Mouse (Mus musculus): Measurements from ENCODE around the gene Svs1.
"Not testable (repeated sequence)": the region's sequence is repeated elsewhere in the genome, so short reads cannot be mapped to it uniquely, and the experiment has no call there.

Svs1 gene

GRCm38 (mm10) chr6:48986444-48986990, at the start of gene Svs1:
Gene Svs1 (plus strand): TSS chr6:48986861.
- DNase-seq (ENCODE audit: extremely low read depth, insufficient read length, low spot score): no peak

DNA sequence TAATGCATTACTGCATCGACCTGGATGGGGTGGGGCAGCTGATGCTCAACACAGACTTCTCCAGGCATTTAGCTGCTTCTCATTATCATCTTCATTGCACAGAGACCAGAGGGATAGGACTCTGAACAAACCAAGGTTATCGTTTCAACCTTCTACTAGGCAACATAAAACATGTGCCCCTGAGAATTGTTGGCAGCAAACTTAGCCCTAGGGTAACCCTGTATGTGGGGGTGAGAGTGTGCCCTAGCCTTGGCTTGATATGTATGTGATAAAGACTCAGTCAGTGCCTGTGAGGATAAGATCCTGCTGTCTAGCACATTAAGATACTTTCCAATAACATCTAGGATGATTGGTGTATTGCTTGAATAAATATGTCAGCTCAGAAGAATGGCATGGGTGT, 37.1 kb upstream of the Svs1 start:
- no peak for DNase-seq (ENCODE audit: extremely low read depth, insufficient read length, low spot score)

DNA sequence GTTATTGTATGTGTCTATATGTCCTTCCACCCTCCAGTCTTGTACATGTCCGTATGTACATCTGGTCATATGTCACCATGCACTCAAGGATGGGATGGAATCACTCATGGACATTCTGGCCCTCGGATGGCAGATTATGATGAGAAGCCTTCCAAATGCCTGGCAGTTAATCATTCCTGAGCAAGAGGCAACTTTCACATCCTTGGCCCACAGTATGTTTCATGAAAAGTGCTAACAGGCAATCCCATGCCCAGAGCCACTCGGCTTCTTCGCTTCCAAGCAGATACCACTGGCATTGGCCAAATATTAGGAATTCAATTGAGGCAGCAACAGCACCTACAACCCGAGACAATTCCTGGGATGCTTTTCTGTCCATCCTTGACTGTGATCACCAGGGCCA, 36.0 kb upstream of the Svs1 start:
- no peak for DNase-seq (ENCODE audit: extremely low read depth, insufficient read length, low spot score)

GRCm38 (mm10) chr6:48951630-48952029, 35.0 kb upstream of the Svs1 start:
- no peak for DNase-seq (ENCODE audit: extremely low read depth, insufficient read length, low spot score)

DNA sequence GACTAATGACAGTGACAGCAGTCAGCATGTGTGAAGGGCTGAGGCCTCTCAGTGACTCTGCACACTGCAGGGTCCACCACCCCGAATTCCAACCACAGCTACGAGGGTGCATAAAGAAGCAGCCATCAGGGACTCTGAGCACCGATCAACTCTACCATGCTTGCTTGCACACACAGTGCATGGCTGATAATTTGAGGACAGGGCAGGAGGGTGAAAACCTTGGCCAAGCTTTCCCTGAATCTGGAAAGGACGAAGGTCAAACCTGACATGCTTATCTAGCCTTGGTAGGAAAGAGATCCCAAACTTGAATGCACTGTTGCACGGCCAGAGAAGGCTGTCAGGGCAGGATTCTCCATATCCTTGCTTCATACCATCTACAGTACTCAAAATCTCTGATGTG, 33.4 kb upstream of the Svs1 start:
- DNase-seq (ENCODE audit: extremely low read depth, insufficient read length, low spot score): no peak

DNA sequence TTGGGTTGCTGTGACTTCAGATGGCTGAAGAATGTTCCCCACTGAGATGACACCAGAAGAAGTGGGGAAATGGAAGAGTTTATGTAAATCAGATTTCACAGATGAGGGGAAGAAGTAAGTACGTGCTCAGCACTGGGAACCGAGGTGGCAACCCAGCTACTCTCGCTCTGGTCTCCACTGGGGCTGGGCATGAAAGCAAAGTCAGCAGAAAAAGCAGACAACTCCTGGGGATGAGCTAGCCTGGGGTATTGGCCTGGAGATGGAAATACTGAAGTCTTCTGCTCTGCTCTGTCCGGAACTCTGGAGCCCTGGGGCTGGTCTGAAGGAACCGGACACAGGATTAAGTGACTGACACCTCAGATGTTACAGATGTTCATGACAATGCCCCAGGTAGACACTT, 32.5 kb upstream of the Svs1 start:
- no peak for DNase-seq (ENCODE audit: extremely low read depth, insufficient read length, low spot score)

DNA sequence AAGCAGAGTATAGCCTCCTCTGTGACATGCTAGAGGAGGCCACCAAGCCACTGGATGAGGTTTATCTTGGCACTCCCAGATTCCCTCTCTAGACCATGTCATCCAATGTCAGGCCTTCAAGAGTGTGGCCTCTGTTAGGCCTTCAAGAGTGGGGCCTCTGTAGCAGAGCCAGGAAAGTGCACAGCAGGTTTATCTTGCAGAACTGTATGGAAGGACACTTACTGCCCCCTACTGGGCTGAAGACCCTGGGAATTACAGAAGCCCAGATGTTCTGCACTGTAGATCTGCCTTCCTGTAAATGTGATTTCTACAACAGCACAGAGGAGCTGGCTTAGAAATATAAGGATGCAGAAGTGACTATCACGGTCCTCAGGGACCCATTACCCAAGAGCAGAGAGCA, 31.7 kb upstream of the Svs1 start:
- no peak for DNase-seq (ENCODE audit: extremely low read depth, insufficient read length, low spot score)

DNA sequence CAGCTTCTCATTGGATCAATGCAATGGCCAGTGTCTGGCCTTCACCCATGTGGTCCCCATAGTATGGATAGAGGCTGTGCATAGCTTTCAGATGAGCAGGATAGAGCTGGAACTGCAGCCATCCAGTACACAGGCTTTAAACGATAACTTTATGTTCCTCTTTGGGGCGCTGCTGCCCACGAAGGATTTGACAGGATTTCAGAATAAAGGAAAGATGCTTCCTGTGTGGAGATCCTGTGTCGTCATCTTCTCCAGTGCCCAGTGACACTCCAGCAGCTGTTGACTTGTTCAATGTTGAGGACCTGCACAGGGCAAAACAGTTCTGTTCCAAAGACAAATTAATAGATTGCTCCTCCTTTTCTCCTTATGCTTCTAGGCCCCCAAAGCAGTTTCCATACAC, 29.9 kb upstream of the Svs1 start:
- DNase-seq (ENCODE audit: extremely low read depth, insufficient read length, low spot score): no peak

DNA sequence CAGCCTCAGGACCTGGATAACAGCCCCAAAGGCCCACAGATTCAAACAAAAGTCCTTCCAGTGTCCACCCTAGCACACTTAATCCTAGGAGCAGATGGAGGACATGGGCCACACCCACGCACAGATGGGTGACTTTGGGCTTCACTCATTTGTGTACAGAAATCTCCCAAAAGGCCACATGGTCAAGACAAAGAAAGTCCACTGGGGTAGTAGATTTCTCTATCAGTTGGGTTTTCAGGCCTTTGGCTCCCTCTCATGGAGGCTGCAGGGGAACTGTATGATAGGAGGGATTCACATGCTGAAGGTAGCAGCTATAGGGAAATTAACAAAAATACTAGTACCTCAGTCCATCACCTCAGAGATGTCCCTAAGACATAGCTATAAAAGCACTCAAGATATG, 28.6 kb upstream of the Svs1 start:
- DNase-seq (ENCODE audit: extremely low read depth, insufficient read length, low spot score): no peak

- DNase-seq (ENCODE audit: extremely low read depth, insufficient read length, low spot score): not testable (repeated sequence)
These were observed 27.5 kb upstream of the Svs1 start for GRCm38 (mm10) chr6:48959151-48959550.

- DNase-seq (ENCODE audit: extremely low read depth, insufficient read length, low spot score): not testable (repeated sequence)
These were observed 20.0 kb upstream of the Svs1 start for GRCm38 (mm10) chr6:48966696-48967095.

GRCm38 (mm10) chr6:48967868-48968267, 18.8 kb upstream of the Svs1 start:
- DNase-seq (ENCODE audit: extremely low read depth, insufficient read length, low spot score): no peak

- DNase-seq (ENCODE audit: extremely low read depth, insufficient read length, low spot score): no peak
These were observed 12.0 kb upstream of the Svs1 start, which contains the start of gene Doxl2 for GRCm38 (mm10) chr6:48974663-48975062. Gene Doxl2 (plus strand): TSS chr6:48974963.

DNA sequence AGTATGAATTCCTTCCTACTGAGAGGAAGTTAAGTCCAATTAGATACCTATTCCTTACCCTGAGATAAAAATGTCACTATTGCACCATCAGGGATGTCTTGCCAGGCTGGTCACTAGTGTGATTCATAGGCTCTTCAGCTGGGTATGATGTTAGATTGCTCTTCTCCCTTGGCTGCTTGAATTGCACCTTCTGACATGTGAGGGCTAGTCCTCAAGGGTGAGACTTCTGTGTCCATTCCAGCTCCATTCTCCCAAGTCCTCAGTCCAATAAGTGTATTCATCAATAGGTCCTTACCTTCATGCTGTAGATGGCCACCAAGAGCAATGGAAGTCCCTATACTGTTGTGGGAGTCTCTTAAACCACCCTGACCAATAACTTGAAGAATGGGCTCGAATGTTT, 7.0 kb upstream of the Svs1 start:
- no peak for DNase-seq (ENCODE audit: extremely low read depth, insufficient read length, low spot score)

- DNase-seq (ENCODE audit: extremely low read depth, insufficient read length, low spot score): no peak
These were observed 4.4 kb upstream of the Svs1 start for GRCm38 (mm10) chr6:48982305-48982704.

DNA sequence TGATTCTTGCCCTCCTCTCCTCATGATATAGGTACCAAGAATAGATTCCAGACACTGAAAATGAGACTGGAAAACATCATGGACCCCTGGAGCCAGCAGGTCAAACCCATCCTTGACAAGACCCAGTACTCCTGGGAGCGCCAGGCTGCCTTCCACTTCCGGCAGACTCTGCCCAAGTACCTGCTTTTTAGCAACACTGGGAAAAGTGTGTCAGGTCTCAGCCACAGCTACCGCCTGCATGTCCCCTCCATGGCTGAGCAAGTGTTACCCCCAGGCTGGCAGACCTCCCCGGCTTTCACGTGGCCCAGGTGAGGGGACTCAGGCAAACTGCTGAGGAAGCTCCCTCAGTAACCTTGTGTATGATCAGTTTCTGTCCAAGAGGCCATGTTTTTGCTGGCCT, 3.3 kb downstream of the Svs1 start:
- no peak for DNase-seq (ENCODE audit: extremely low read depth, insufficient read length, low spot score)

- DNase-seq (ENCODE audit: extremely low read depth, insufficient read length, low spot score): no peak
These were observed 5.3 kb downstream of the Svs1 start for GRCm38 (mm10) chr6:48991991-48992390.

DNA sequence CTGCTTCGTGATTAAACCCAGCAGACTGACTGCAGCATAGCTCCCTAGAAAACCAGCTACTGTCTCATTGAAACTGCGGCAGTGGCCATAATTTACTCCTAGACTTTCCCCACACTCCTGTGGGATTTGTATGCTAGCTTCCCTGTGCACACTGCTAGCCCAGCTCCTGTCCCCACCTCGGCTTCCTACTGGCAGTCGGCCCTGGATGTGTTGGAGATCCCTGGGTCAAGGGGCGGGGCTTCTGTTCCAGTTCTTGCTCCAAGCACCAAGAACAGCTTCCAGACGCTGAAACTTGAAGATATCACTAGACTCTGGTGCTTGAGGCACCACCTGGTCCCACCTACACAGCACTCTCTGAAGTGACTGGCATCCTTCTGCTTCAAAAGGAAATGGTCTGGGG, 11.5 kb downstream of the Svs1 start:
- no peak for DNase-seq (ENCODE audit: extremely low read depth, insufficient read length, low spot score)

DNA sequence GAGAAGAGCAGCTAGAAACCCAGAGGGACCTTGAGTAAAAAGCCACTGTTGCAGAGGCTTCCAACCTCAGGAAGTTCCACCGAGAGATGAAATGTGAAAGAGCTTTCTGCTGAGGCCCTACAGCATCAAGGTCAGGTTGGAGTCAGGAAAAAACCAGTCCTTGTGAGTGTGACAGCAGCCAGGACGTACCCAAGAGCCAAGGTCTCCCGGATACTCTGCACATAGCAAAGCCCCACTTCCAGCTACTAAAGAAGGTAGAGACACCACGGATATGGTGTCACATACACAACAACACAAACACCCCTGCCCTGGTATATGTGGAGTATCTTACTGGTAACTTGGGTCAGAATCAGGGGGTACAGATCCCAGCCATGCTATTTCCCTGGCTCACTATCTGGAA, 12.1 kb downstream of the Svs1 start:
- DNase-seq (ENCODE audit: extremely low read depth, insufficient read length, low spot score): no peak

DNA sequence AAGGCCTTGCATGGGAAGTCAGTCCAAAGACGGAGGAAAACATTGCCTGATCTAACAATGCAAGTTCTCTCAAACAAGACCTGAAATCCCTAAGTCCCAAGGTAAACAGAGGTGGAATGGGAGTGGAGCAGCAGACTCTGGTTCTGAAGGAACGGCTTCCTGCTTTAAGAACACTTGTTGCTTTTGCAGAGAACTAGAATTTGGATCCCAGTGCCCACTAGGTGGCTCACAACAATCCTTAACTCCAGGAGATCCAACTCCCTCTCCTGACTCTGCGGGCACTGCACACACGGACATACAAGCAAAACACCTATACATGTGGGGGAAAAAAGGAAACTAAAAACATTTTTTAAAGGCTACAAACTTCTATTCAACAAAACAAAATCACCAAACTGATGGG, 16.7 kb downstream of the Svs1 start:
- DNase-seq (ENCODE audit: extremely low read depth, insufficient read length, low spot score): no peak

GRCm38 (mm10) chr6:49007981-49008380, 21.3 kb downstream of the Svs1 start:
- peak; percentile 18 for DNase-seq (ENCODE audit: extremely low read depth, insufficient read length, low spot score)

DNA sequence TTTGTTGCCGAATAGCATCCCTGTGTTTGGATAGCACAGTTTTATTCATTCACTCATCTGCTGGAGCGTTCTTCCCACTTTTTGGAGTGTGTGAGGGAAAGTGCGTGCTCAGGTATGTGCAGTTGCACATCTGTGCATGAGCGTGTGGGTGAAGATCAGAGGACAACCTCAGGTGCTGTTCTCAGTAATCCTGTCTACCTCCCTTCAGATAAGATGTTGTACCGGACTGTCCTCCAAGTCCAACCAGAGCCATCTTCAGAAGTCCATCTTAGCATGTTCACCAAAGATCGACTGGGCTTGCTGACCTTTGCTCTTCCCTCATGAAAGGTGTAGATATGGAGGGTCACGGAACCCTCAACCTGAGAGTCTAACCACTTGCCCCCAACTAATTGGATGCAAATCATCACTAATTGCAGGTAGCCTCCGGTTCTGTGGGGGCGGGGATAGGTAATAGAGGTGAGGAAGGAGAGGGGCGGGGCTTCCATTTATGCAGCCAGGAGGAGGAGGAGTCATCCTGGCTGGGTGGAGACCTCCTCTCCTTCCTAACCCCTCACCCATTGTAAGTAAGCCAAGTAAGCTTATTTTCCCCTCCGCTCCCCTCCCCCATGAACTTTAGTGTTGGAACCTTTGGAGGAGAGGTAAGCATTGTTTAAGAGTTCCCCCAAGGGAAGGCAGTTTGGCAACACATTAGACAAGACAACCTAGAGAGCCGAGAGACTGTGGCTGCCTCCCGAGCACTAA, 21.9 kb downstream of the Svs1 start:
- DNase-seq (ENCODE audit: extremely low read depth, insufficient read length, low spot score): no peak

DNA sequence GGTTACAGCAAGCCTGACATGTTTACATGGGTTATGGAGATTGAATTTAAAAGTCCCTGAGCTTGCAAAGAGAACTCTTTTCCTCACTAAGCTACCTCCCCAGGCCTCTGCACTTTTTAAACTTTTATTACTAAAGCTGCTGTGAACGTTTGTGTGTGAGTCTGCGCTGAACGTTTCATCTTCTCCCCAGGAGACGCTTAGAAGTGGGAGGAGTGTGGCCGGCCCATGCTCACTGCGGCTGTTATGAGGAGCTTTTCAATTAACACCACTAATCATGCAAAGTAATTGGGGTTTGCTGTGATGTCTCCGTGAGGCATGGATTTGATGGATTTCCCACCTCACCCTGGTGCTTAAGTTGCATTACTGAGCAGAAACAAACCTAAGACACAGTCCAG, 22.5 kb downstream of the Svs1 start:
- DNase-seq (ENCODE audit: extremely low read depth, insufficient read length, low spot score): no peak
